Mouse (Mus musculus) stomach, embryonic 15.5 days (tissue): ENCODE data around the gene Ucn2. TPM values are rescaled to one million over a fixed set of nuclear protein-coding genes. Genes with fewer than 3 reads are reported as not detected.

Experiments
- ATAC-seq: fragments of 200-750 bp; cut with Nextera tagmentation; 2 replicates; pipeline ENCODE4 v1.8.0; 2017; ENCODE audit warnings: low read depth, moderate number of reproducible peaks, moderate TSS enrichment; ENCODE audit not compliant: insufficient read depth, low FRiP score
- H3K27ac ChIP-seq: fragments of 300-500 bp; sonication (generic); 2 replicates; pipeline ENCODE4 v1.5.1; 2015; ENCODE audit warnings: mild to moderate bottlenecking, inconsistent platforms
- H3K27me3 ChIP-seq: fragments of 300-500 bp; sonication (generic); replicated peaks from 2 replicates; pipeline ENCODE4 v1.6.1; 2015; ENCODE audit warnings: inconsistent platforms
- H3K36me3 ChIP-seq: fragments of 300-500 bp; sonication (generic); 2 replicates; pipeline ENCODE4 v1.6.1; 2015; ENCODE audit warnings: inconsistent platforms
- H3K4me1 ChIP-seq: fragments of 300-500 bp; sonication (generic); 2 replicates; pipeline ENCODE4 v1.6.1; 2015; ENCODE audit warnings: inconsistent platforms
- H3K4me2 ChIP-seq: fragments of 300-500 bp; sonication (generic); 2 replicates; pipeline ENCODE4 v1.6.1; 2015; ENCODE audit warnings: mild to moderate bottlenecking, inconsistent platforms
- H3K4me3 ChIP-seq: fragments of 300-500 bp; sonication (generic); replicated peaks from 2 replicates; pipeline ENCODE4 v1.5.1; 2015; ENCODE audit warnings: inconsistent platforms
- H3K9ac ChIP-seq: fragments of 300-500 bp; sonication (generic); 2 replicates; pipeline ENCODE4 v1.6.1; 2015; ENCODE audit warnings: inconsistent platforms
- H3K9me3 ChIP-seq: fragments of 300-500 bp; sonication (generic); 2 replicates; pipeline ENCODE4 v1.6.1; 2016; ENCODE audit warnings: inconsistent platforms
- WGBS: fragments of 180-500 bp; shearing (Covaris S2); methylation state at CpG from one replicate; pipeline ENCODE4 v1.1.7; 2015; 5-methylcytosine and 5-hydroxymethylcytosine counted together
- polyA plus RNA-seq: library from polyadenylated mRNA; unstranded; fragments of >200 nt; fragmentation: Nextera tagmentation; extraction: Ambion mirVana; gene quantifications from 2 replicates; pipeline ENCODE4 v1.2.1, GENCODE M21; 2015

The Ucn2 gene
- polyA plus RNA-seq, 1 experiment from 2014 or later: 0.12 TPM

GRCm38 (mm10) chr9:109016973-109017604 is 31.3 kb downstream of the Ucn2 start:
- no peak overlapping the region for H3K27ac ChIP-seq
- WGBS: 51% methylated on average over 11 of the region's 11 CpGs

GRCm38 (mm10) chr9:109021428-109021827 is 35.6 kb downstream of the Ucn2 start:
- H3K4me1 ChIP-seq: no peaks in the 10 kb centered on the region
- no peak for ATAC-seq
- WGBS: 73% methylated on average over 4 of the region's 4 CpGs
- H3K36me3 ChIP-seq: no peaks in the 10 kb centered on the region
- no peak overlapping the region for H3K9ac ChIP-seq
- H3K27ac ChIP-seq: no peak overlapping the region
- H3K27me3 ChIP-seq: no peaks in the 10 kb centered on the region
- H3K4me2 ChIP-seq: no peak overlapping the region
- H3K9me3 ChIP-seq: no peaks in the 10 kb centered on the region
- no peak overlapping the region for H3K4me3 ChIP-seq

More at GRCm38 (mm10) chr9:109016973-109017604, 31.3 kb downstream of the Ucn2 start:
- Histone ChIP-seq H3K27me3 (no peaks in the 10 kb centered on the region), H3K4me3 (no peak overlapping the region), H3K9me3 (no peaks in the 10 kb centered on the region), H3K36me3 (no peaks in the 10 kb centered on the region), H3K4me2 (no peak overlapping the region), H3K9ac (no peak overlapping the region), H3K4me1 (0 out of 2 replicates have a peak, but pooled peaks cover 7% of the 10 kb centered on the region)
- peak; percentile 66; the same call in 1 of the 2 replicates for ATAC-seq

GRCm38 (mm10) chr9:109022866-109023685 is 37.3 kb downstream of the Ucn2 start:
- H3K36me3 ChIP-seq: no peaks in the 10 kb centered on the region
- no peak overlapping the region for H3K9ac ChIP-seq
- whole genome bisulfite sequencing: 86% methylated on average over 17 of the region's 17 CpGs
- H3K27me3 ChIP-seq: no peaks in the 10 kb centered on the region
- no peaks in the 10 kb centered on the region for H3K9me3 ChIP-seq
- no peak for ATAC-seq
- H3K4me1 ChIP-seq: no peaks in the 10 kb centered on the region
- H3K27ac ChIP-seq: no peak overlapping the region
- no peak overlapping the region for H3K4me2 ChIP-seq
- H3K4me3 ChIP-seq: no peak overlapping the region

- H3K9me3 ChIP-seq: no peaks in the 10 kb centered on the region
- 68% methylated on average over 8 of the region's 8 CpGs for WGBS
- no peak overlapping the region for H3K4me2 ChIP-seq
- H3K27ac ChIP-seq: no peak overlapping the region
- H3K9ac ChIP-seq: no peak overlapping the region
- H3K4me3 ChIP-seq: no peak overlapping the region
- H3K36me3 ChIP-seq: no peaks in the 10 kb centered on the region
- H3K27me3 ChIP-seq: no peaks in the 10 kb centered on the region
- no peaks in the 10 kb centered on the region for H3K4me1 ChIP-seq
- ATAC-seq: no peak
These were observed 41.7 kb downstream of the Ucn2 start for GRCm38 (mm10) chr9:109027521-109027920.

GRCm38 (mm10) chr9:109028421-109028820 is 42.6 kb downstream of the Ucn2 start:
- no peak overlapping the region for H3K9ac ChIP-seq
- H3K27me3 ChIP-seq: no peaks in the 10 kb centered on the region
- WGBS: 88% methylated on average over 3 of the region's 3 CpGs
- no peaks in the 10 kb centered on the region for H3K9me3 ChIP-seq
- no peaks in the 10 kb centered on the region for H3K36me3 ChIP-seq
- H3K4me3 ChIP-seq: no peak overlapping the region
- ATAC-seq: no peak
- no peak overlapping the region for H3K4me2 ChIP-seq
- no peaks in the 10 kb centered on the region for H3K4me1 ChIP-seq
- no peak overlapping the region for H3K27ac ChIP-seq

- no peak for ATAC-seq
- Histone ChIP-seq H3K4me3 (no peak overlapping the region), H3K27ac (no peak overlapping the region), H3K4me2 (no peak overlapping the region), H3K36me3 (no peaks in the 10 kb centered on the region), H3K9ac (no peak overlapping the region), H3K4me1 (no peaks in the 10 kb centered on the region), H3K9me3 (no peaks in the 10 kb centered on the region), H3K27me3 (no peaks in the 10 kb centered on the region)
- WGBS: 69% methylated on average over 5 of the region's 5 CpGs
These were observed 43.1 kb downstream of the Ucn2 start for GRCm38 (mm10) chr9:109028919-109029318.

GRCm38 (mm10) chr9:109030312-109030711 is 44.5 kb downstream of the Ucn2 start:
- Histone ChIP-seq H3K9me3 (no peaks in the 10 kb centered on the region), H3K27me3 (no peaks in the 10 kb centered on the region), H3K27ac (no peak overlapping the region), H3K4me2 (no peak overlapping the region), H3K36me3 (no peaks in the 10 kb centered on the region), H3K4me3 (no peak overlapping the region), H3K4me1 (no peaks in the 10 kb centered on the region), H3K9ac (no peak overlapping the region)
- ATAC-seq: no peak
- WGBS: 70% methylated on average over 3 of the region's 3 CpGs

- no peak for ATAC-seq
- H3K4me3 ChIP-seq: no peak overlapping the region
- H3K9ac ChIP-seq: no peak overlapping the region
- H3K4me2 ChIP-seq: no peak overlapping the region
- 90% methylated on average over 7 of the region's 7 CpGs for WGBS
- no peaks in the 10 kb centered on the region for H3K27me3 ChIP-seq
- H3K9me3 ChIP-seq: no peaks in the 10 kb centered on the region
- no peak overlapping the region for H3K27ac ChIP-seq
- H3K36me3 ChIP-seq: no peaks in the 10 kb centered on the region
- no peaks in the 10 kb centered on the region for H3K4me1 ChIP-seq
These were observed 45.2 kb downstream of the Ucn2 start for GRCm38 (mm10) chr9:109031001-109031400.

- Histone ChIP-seq H3K36me3 (no peaks in the 10 kb centered on the region), H3K4me1 (no peaks in the 10 kb centered on the region), H3K9me3 (no peaks in the 10 kb centered on the region), H3K4me3 (no peak overlapping the region), H3K4me2 (no peak overlapping the region), H3K27ac (no peak overlapping the region), H3K9ac (no peak overlapping the region), H3K27me3 (no peaks in the 10 kb centered on the region)
- 79% methylated on average over 8 of the region's 8 CpGs for WGBS
- ATAC-seq: no peak
These were observed 45.9 kb downstream of the Ucn2 start for GRCm38 (mm10) chr9:109031686-109032085.

GRCm38 (mm10) chr9:109032435-109032834 is 46.6 kb downstream of the Ucn2 start:
- Histone ChIP-seq H3K36me3 (no peaks in the 10 kb centered on the region), H3K9ac (no peak overlapping the region), H3K27ac (no peak overlapping the region), H3K9me3 (no peaks in the 10 kb centered on the region), H3K4me2 (no peak overlapping the region), H3K4me3 (no peak overlapping the region), H3K27me3 (no peaks in the 10 kb centered on the region), H3K4me1 (no peaks in the 10 kb centered on the region)
- 78% methylated on average over 6 of the region's 6 CpGs for WGBS
- ATAC-seq: no peak
